Comparison of ENCODE assay signal across 16 mouse cellular contexts in the genomic region with DNA sequence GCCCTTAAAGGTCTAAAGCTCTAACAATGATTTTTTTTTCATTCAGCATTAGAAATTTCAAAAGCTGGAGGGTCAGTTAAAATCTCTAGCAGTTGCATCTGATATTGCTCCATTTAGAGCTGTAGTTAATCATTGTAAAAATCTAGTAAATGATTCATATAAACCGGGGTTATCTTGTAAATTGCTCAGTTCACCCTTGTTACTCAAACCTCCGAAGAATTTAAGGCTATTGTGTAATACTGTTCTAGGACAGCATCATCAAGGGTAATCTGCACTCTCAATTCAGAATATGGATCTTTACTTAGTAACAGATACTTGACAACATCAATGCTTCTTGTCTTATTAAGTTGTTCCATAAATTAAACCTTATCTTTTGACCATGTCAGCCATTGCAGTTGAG.
"Had no signal": no experiment of that assay in that cellular context is flagged by ENCODE, and none has a peak within 500 bp of the region (broad histone marks: within the 10 kb centered on the region; RNA-seq: fewer than 3 reads in every experiment).

No protein-coding gene starts in this region.

- H3K4me3 ChIP-seq: neural tube, embryonic 13.5 days; neural tube, embryonic 15.5 days; stomach, embryonic 15.5 days had no signal

- H3K4me1 ChIP-seq: neural tube, embryonic 13.5 days; neural tube, embryonic 15.5 days; stomach, embryonic 15.5 days had no signal

- H3K9ac ChIP-seq: neural tube, embryonic 13.5 days; neural tube, embryonic 15.5 days; stomach, embryonic 15.5 days had no signal

- H3K4me2 ChIP-seq: neural tube, embryonic 13.5 days; neural tube, embryonic 15.5 days; stomach, embryonic 15.5 days had no signal

- DNase-seq: retina, postnatal 1 day; right cerebral cortex, adult 18-20 months; right cerebral cortex, postnatal 14 days; right cerebral cortex, postnatal 25 days; right cerebral cortex, postnatal 4 days; spleen, adult 18-20 months; thymus, adult 18-20 months; thymus, adult 2 months; thymus, postnatal 14 days; thymus, postnatal 25 days; thymus, postnatal 36 days; thymus, postnatal 4 days had no signal

- H3K36me3 ChIP-seq: neural tube, embryonic 13.5 days; neural tube, embryonic 15.5 days; stomach, embryonic 15.5 days had no signal

- H3K9me3 ChIP-seq: neural tube, embryonic 13.5 days; neural tube, embryonic 15.5 days; stomach, embryonic 15.5 days had no signal

- H3K27ac ChIP-seq: neural tube, embryonic 13.5 days; neural tube, embryonic 15.5 days; stomach, embryonic 15.5 days; stomach, postnatal 0 days had no signal

- H3K27me3 ChIP-seq: neural tube, embryonic 13.5 days; neural tube, embryonic 15.5 days; stomach, embryonic 15.5 days had no signal
